Mouse (Mus musculus) limb, embryonic 14.5 days (tissue): ENCODE measurements around the gene Bysl. TPM values are rescaled to one million over a fixed set of nuclear protein-coding genes. Genes with fewer than 3 reads are reported as not detected.

ENCODE experiments used
- ATAC-seq: fragments of 200-750 bp; cut with Nextera tagmentation; 2 replicates; pipeline ENCODE4 v1.8.0; 2017; ENCODE audit warnings: low read depth, moderate number of reproducible peaks, moderate TSS enrichment; ENCODE audit not compliant: low FRiP score
- DNase-seq: peaks from one replicate; pipeline ENCODE4 v3.0.0-alpha.2; 2015; ENCODE audit warnings: low spot score
- H3K27ac ChIP-seq: fragments of 300-500 bp; sonication (generic); replicated peaks from 2 replicates; pipeline ENCODE4 v1.5.1; 2014; ENCODE audit warnings: low read depth, mild to moderate bottlenecking, low read length, moderate library complexity, mixed read lengths
- H3K27me3 ChIP-seq: fragments of 300-500 bp; sonication (generic); 2 replicates; pipeline ENCODE4 v1.6.1; 2014; ENCODE audit warnings: low read length, mixed read lengths; ENCODE audit not compliant: control insufficient read depth, insufficient read depth
- H3K36me3 ChIP-seq: fragments of 300-500 bp; sonication (generic); 2 replicates; pipeline ENCODE4 v1.6.1; 2014; ENCODE audit warnings: mild to moderate bottlenecking, low read length, moderate library complexity, mixed read lengths; ENCODE audit not compliant: control insufficient read depth, insufficient read depth
- H3K4me1 ChIP-seq: fragments of 300-500 bp; sonication (generic); 2 replicates; pipeline ENCODE4 v1.6.1; 2014; ENCODE audit warnings: antibody characterized with exemption, low read length, mixed read lengths; ENCODE audit not compliant: control insufficient read depth, insufficient read depth
- H3K4me2 ChIP-seq: fragments of 300-500 bp; sonication (generic); replicated peaks from 2 replicates; pipeline ENCODE4 v1.6.1; 2014; ENCODE audit warnings: low read depth, mild to moderate bottlenecking, low read length, moderate library complexity; ENCODE audit not compliant: severe bottlenecking
- H3K4me3 ChIP-seq: fragments of 300-500 bp; sonication (generic); replicated peaks from 2 replicates; pipeline ENCODE4 v1.5.1; 2014; ENCODE audit warnings: low read length
- H3K9ac ChIP-seq: fragments of 300-500 bp; sonication (generic); 2 replicates; pipeline ENCODE4 v1.6.1; 2014; ENCODE audit warnings: mild to moderate bottlenecking, low read depth, low read length, moderate library complexity; ENCODE audit not compliant: severe bottlenecking
- H3K9me3 ChIP-seq: fragments of 300-500 bp; sonication (generic); 2 replicates; pipeline ENCODE4 v1.6.1; 2016; ENCODE audit warnings: low read length; ENCODE audit not compliant: control insufficient read depth
- POLR2A ChIP-seq: fragments of 200-500 bp; IDR thresholded peaks from 2 replicates; pipeline ENCODE4 v1.8.0; 2012; ENCODE audit warnings: inconsistent platforms, mild to moderate bottlenecking, moderate library complexity, borderline replicate concordance; ENCODE audit not compliant: insufficient read depth, insufficient read length; ENCODE audit errors: extremely low read depth
- WGBS: fragments of 180-500 bp; shearing (Covaris S2); extraction: QIAGEN DNeasy Blood & Tissue Kit; methylation state at CpG from one replicate; pipeline ENCODE4 v1.1.7; 2014; 5-methylcytosine and 5-hydroxymethylcytosine counted together
- polyA plus RNA-seq, 2 experiments: library from polyadenylated mRNA; depleted of rRNA in 1 of 2; stranded (reverse) in 1 of 2; unstranded in 1 of 2; fragments of >200 nt; fragmentation: Nextera tagmentation in 1 of 2; extraction: Ambion mirVana in 1 of 2; gene quantifications; 2 replicates each; pipeline versions ENCODE4 v1.2.1 to v1.2.3; 2012 to 2014

Gene Bysl
- polyA plus RNA-seq, 2 experiments: 20.4 to 20.6 TPM

DNA sequence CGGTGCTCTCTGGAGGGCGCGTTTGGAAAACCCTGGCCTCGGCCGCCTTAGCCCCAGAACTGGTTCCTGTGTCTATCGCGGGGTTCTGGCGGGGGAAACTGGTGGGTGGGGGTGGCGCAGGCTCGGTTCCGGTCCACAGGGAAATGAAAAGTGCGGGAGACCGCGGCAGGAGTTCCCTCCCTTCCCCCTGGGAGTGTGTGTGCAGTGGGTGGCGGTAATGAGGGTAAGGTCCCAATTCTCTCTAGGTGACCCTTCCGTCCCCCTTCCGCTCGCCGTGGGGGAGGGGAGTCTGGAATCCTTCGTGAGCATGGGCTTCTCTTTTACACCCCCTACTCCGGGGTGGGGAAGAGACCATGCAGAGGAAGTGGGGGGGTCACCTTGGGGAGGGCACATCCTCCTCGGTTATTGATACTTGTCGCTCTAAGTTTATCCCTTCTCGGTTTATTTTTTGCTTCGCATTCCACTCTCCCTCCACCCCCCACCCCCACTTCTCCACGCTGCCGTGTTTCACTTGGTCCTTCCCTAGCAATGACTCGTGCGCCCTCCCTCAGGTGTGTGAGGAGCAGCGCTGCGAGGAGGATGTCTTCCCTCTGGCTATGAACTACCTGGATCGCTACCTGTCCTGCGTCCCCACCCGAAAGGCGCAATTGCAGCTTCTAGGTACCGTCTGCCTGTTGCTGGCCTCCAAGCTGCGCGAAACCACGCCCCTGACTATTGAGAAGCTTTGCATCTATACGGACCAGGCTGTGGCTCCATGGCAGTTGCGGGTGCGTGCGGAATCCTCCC lies 16.9 kb downstream of the Bysl start:
- no peaks in the 10 kb centered on the region for H3K27me3 ChIP-seq
- peaks cover 35% of the 10 kb centered on the region for H3K36me3 ChIP-seq
- no peak for TF ChIP-seq POLR2A
- peak overlapping the region; percentile 96 for H3K27ac ChIP-seq
- H3K9me3 ChIP-seq: no peaks in the 10 kb centered on the region
- peaks cover 24% of the 10 kb centered on the region for H3K4me1 ChIP-seq
- under 1% methylated on average over 40 of the region's 43 CpGs for WGBS
- ATAC-seq (no peak), DNase-seq (peak; percentile 23)
- peak overlapping the region; percentile 89 for H3K4me2 ChIP-seq
- peak overlapping the region; percentile 90 for H3K4me3 ChIP-seq
- peak overlapping the region; percentile 82 for H3K9ac ChIP-seq

DNA sequence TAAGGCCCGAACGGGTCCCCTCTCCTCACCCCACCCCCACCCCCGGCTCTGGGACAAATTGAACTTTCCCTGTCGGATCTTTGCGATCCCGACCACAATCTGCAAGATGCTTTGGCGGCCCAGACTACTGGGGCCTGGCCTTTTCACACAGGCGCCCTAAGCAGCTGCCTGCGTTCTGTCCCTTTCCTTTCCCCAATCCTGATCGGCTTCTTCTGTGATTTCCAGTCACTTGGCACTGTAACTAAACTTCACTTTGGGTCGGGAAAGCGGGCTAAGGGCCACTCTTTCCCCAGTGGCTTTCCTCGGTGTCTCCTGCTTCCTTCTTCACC lies 17.5 kb downstream of the Bysl start:
- H3K9me3 ChIP-seq: no peaks in the 10 kb centered on the region
- H3K27me3 ChIP-seq: no peaks in the 10 kb centered on the region
- H3K4me2 ChIP-seq: peak overlapping the region; percentile 89
- DNase-seq (peak; percentile 38), ATAC-seq (no peak)
- peaks cover 30% of the 10 kb centered on the region for H3K36me3 ChIP-seq
- H3K4me1 ChIP-seq: peaks cover 24% of the 10 kb centered on the region
- peak overlapping the region; percentile 90 for H3K4me3 ChIP-seq
- no peak for TF ChIP-seq POLR2A
- H3K27ac ChIP-seq: peak overlapping the region; percentile 96
- peak overlapping the region; percentile 82 for H3K9ac ChIP-seq
- WGBS: 0% methylated on average over 13 of the region's 13 CpGs

DNA sequence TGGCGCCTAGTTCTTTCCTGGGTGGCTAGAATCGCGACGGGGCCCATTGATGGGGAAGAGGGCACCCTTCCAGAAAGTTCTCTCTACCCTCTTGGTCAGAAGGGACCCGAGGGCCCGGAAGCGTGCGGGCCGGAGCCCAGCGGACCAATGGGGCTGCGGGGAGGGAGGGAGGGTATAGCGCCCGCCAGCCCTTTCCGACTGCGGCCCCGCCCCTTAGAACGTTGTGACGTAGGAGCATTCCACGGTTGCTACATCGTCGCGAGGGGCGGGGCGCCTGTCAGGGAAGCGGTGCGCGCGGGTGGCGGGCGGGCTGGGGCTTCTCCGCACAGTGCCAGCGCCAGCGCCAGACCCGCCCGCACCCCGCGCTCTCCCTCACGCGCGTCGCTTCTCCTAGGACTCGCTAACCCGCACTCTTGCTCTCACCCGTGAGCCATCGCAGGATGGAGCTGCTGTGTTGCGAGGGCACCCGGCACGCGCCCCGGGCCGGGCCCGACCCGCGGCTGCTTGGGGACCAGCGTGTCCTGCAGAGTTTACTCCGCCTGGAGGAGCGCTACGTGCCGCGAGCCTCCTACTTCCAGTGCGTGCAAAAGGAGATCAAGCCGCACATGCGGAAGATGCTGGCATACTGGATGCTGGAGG lies 18.0 kb downstream of the Bysl start:
- Histone ChIP-seq H3K36me3 (peaks cover 25% of the 10 kb centered on the region), H3K27ac (peak overlapping the region; percentile 96), H3K4me1 (peaks cover 24% of the 10 kb centered on the region), H3K4me3 (peak overlapping the region; percentile 90), H3K4me2 (peak overlapping the region; percentile 89), H3K27me3 (no peaks in the 10 kb centered on the region), H3K9me3 (no peaks in the 10 kb centered on the region), H3K9ac (peak overlapping the region; percentile 82)
- 0 out of 2 replicates have a peak, but pooled peaks have one; percentile 53 for TF ChIP-seq POLR2A
- peak; percentile 84 for ATAC-seq
- peak; percentile 97 for DNase-seq
- WGBS: 1% methylated on average over 42 of the region's 63 CpGs

DNA sequence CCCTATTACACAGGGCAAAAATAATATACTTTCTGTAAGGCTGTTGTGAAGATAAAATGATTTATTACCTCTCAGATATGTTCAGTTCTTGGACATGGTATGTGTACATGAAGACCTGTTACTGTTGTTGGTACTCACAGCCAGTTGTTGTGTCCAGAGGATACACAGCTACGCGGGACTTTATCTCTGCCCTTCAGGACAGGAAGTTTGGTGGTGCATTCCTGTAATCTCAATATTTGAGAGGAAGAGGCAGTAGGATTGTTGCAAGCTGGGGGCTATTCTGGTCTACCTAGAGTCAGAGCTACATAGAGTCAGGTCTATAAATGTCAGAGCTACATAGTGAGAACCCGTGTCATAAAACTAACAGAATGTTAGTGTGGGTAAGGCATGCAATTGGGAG lies 20.2 kb downstream of the Bysl start:
- no peak for TF ChIP-seq POLR2A
- no peak overlapping the region for H3K4me3 ChIP-seq
- peaks cover 2% of the 10 kb centered on the region for H3K4me1 ChIP-seq
- no peaks in the 10 kb centered on the region for H3K27me3 ChIP-seq
- WGBS: 85% methylated on average over 3 of the region's 3 CpGs
- no peak overlapping the region for H3K9ac ChIP-seq
- peaks cover 3% of the 10 kb centered on the region; the same call in 1 of the 2 replicates for H3K36me3 ChIP-seq
- no peak overlapping the region for H3K4me2 ChIP-seq
- DNase-seq (no peak), ATAC-seq (no peak)
- H3K9me3 ChIP-seq: no peaks in the 10 kb centered on the region
- no peak overlapping the region for H3K27ac ChIP-seq

DNA sequence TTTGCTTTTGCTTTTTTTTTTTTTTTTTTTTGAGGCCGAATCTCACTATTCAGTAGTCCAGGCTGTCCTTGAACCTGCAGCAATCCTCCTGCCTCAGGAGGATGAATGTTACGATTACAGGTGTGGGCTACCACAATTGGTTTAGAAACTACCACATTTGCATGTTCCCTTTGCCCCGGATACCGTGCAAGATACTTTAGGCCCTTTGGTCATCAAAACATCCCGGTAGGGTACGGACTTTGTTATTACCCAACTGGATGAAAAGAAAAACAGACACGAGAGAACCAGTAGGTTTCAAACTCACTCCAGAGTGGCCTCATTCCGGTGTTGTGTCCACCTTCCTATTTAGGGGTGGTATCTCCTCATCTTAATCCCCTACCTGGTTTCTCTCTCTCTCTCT lies 22.8 kb downstream of the Bysl start:
- no peak for TF ChIP-seq POLR2A
- no peak overlapping the region for H3K9ac ChIP-seq
- no peaks in the 10 kb centered on the region for H3K27me3 ChIP-seq
- H3K4me3 ChIP-seq: no peak overlapping the region
- ATAC-seq (no peak), DNase-seq (no peak)
- no peak overlapping the region for H3K27ac ChIP-seq
- no peaks in the 10 kb centered on the region for H3K36me3 ChIP-seq
- 68% methylated on average over 8 of the region's 8 CpGs for WGBS
- H3K9me3 ChIP-seq: no peaks in the 10 kb centered on the region
- no peaks in the 10 kb centered on the region; the same call in 1 of the 2 replicates for H3K4me1 ChIP-seq
- H3K4me2 ChIP-seq: no peak overlapping the region
